In the genomic region with DNA sequence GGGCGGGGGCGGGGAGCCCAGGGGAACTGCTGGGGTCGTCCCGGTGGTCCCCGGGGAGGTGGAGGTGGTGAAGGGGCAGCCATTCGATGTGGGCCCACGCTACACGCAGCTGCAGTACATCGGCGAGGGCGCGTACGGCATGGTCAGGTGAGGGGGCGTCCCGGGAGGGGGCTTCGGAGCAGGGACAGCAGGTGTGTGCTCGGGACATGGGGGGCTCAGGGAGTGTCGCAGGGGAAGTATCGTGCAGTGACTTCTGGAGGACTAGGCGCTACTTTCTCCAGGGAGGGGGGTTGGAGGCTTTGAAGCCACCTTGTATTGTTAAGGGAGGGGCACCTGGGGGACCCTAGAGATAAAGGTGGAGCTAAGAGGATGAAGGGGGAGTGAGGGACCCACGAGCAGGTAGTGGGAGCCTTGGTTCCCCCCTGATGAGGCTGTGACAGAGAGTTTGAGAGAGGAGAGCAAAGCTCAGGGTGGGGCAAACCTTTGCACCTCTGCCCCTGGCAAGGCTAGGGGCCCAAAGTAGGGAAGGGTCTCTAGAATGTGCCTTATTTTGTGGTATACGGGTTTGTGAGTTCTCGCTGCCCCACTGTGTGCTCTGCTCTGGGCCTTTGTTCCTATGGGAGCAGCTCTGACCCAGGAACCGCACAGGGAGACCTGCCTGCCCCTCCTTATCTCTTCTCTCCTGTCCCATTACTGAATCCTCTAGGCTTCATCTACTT, we compare ENCODE assay signal across 8 mouse cellular contexts. TPM values are rescaled to one million over a fixed set of nuclear protein-coding genes. Genes with fewer than 3 reads are reported as not detected.
A peak's percentile ranks its signal among the peaks of the same experiment; 100 is the strongest.
DNase-seq lines count a peak whose midpoint lies in the region; ATAC-seq and TF ChIP-seq lines count a peak whose summit lies in the region.

No protein-coding gene starts in this region.

- peaks cover 38% of the 10 kb centered on the region for H3K36me3 ChIP-seq in lung, embryonic 14.5 days (ENCODE audit: insufficient read depth)
- peaks cover 17% of the 10 kb centered on the region for H3K36me3 ChIP-seq in embryonic facial prominence, embryonic 13.5 days
- H3K36me3 ChIP-seq in intestine, embryonic 14.5 days (ENCODE audit: control insufficient read depth, insufficient read depth, low read length), result peaks cover 28% of the 10 kb centered on the region
- peaks cover 21% of the 10 kb centered on the region for H3K36me3 ChIP-seq in neural tube, embryonic 12.5 days

- H3K4me1 ChIP-seq in lung, embryonic 14.5 days (ENCODE audit: insufficient read depth), result peaks cover 14% of the 10 kb centered on the region
- H3K4me1 ChIP-seq in embryonic facial prominence, embryonic 13.5 days, result peaks cover 38% of the 10 kb centered on the region
- peaks cover 28% of the 10 kb centered on the region for H3K4me1 ChIP-seq in intestine, embryonic 14.5 days (replicated peaks; ENCODE audit: control insufficient read depth, insufficient read depth, low read length)
- peaks cover 24% of the 10 kb centered on the region for H3K4me1 ChIP-seq in neural tube, embryonic 12.5 days

- TF ChIP-seq CTCF in lung, embryonic 14.5 days (IDR thresholded peaks at IDR 0.05; ENCODE audit: low read depth), result no peak

- peak overlapping the region; percentile 98 for H3K27ac ChIP-seq in lung, embryonic 14.5 days (ENCODE audit: low read depth)
- H3K27ac ChIP-seq in embryonic facial prominence, embryonic 13.5 days, result peak overlapping the region; percentile 88
- peak overlapping the region; percentile 96 for H3K27ac ChIP-seq in intestine, embryonic 14.5 days (ENCODE audit: low read depth)
- peak overlapping the region; percentile 58 for H3K27ac ChIP-seq in neural tube, embryonic 12.5 days

- no peak for DNase-seq in lung, embryonic 14.5 days
- no peak for DNase-seq in lung, postnatal 14 days
- DNase-seq in intestine, embryonic 14.5 days (ENCODE audit: low spot score), result no peak
- no peak for DNase-seq in T-cell, adult 2 months (ENCODE audit: low spot score)
- no peak for DNase-seq in adrenal gland, postnatal 4 days (ENCODE audit: low spot score in 2 of 2)

- H3K27me3 ChIP-seq in lung, embryonic 14.5 days (ENCODE audit: insufficient read depth, low read length), result no peaks in the 10 kb centered on the region
- H3K27me3 ChIP-seq in embryonic facial prominence, embryonic 13.5 days, result no peaks in the 10 kb centered on the region
- no peaks in the 10 kb centered on the region for H3K27me3 ChIP-seq in intestine, embryonic 14.5 days (replicated peaks; ENCODE audit: control insufficient read depth, insufficient read depth, low read length)
- H3K27me3 ChIP-seq in neural tube, embryonic 12.5 days (replicated peaks), result no peaks in the 10 kb centered on the region

- H3K4me3 ChIP-seq in lung, embryonic 14.5 days (ENCODE audit: low read depth, low read length), result peak overlapping the region; percentile 90
- peak overlapping the region; percentile 77 for H3K4me3 ChIP-seq in embryonic facial prominence, embryonic 13.5 days
- peak overlapping the region; percentile 80 for H3K4me3 ChIP-seq in intestine, embryonic 14.5 days (ENCODE audit: low read depth, low read length)
- H3K4me3 ChIP-seq in neural tube, embryonic 12.5 days, result peak overlapping the region; percentile 78

- H3K9ac ChIP-seq in lung, embryonic 14.5 days, result peak overlapping the region; percentile 88
- H3K9ac ChIP-seq in embryonic facial prominence, embryonic 13.5 days, result peak overlapping the region; percentile 90
- peak overlapping the region; percentile 84 for H3K9ac ChIP-seq in intestine, embryonic 14.5 days (ENCODE audit: low read length)
- peak overlapping the region; percentile 81 for H3K9ac ChIP-seq in neural tube, embryonic 12.5 days

- H3K4me2 ChIP-seq in lung, embryonic 14.5 days, result peak overlapping the region; percentile 97
- peak overlapping the region; percentile 87 for H3K4me2 ChIP-seq in embryonic facial prominence, embryonic 13.5 days
- H3K4me2 ChIP-seq in intestine, embryonic 14.5 days (ENCODE audit: low read length), result peak overlapping the region; percentile 94
- peak overlapping the region; percentile 93 for H3K4me2 ChIP-seq in neural tube, embryonic 12.5 days (replicated peaks)

- ATAC-seq in lung, embryonic 14.5 days (ENCODE audit: insufficient read depth), result peak; percentile 32
- peak; percentile 16; the same call in 1 of the 2 replicates for ATAC-seq in embryonic facial prominence, embryonic 13.5 days (ENCODE audit: insufficient number of reproducible peaks, insufficient read depth, low FRiP score, low TSS enrichment, low read depth)
- ATAC-seq in intestine, embryonic 14.5 days (replicated peaks; ENCODE audit: low FRiP score, low TSS enrichment, low read depth), result peak; percentile 50
- ATAC-seq in neural tube, embryonic 12.5 days (ENCODE audit: low FRiP score, low read depth), result peak; percentile 71
- ATAC-seq in granulocyte monocyte progenitor cell, adult 5-6 weeks (replicated peaks; ENCODE audit: poor library complexity, severe bottlenecking), result no peak

- no peaks in the 10 kb centered on the region for H3K9me3 ChIP-seq in lung, embryonic 14.5 days (ENCODE audit: low read depth, low read length)
- no peaks in the 10 kb centered on the region for H3K9me3 ChIP-seq in embryonic facial prominence, embryonic 13.5 days
- H3K9me3 ChIP-seq in intestine, embryonic 14.5 days (ENCODE audit: control insufficient read depth, low read length), result no peaks in the 10 kb centered on the region
- no peaks in the 10 kb centered on the region for H3K9me3 ChIP-seq in neural tube, embryonic 12.5 days

- WGBS in lung, embryonic 14.5 days, result 1% methylated on average over 23 of the region's 24 CpGs
- under 1% methylated on average over 23 of the region's 24 CpGs for WGBS in embryonic facial prominence, embryonic 13.5 days
- under 1% methylated on average over 22 of the region's 24 CpGs for WGBS in intestine, embryonic 14.5 days
- 2% methylated on average over 24 of the region's 24 CpGs for WGBS in neural tube, embryonic 12.5 days

RNA-seq across cellular contexts. Expression of a gene that starts 0.4 kb away (rescaled TPM):
- polyA plus RNA-seq in lung, embryonic 14.5 days (2014; fragmentation: Nextera tagmentation; extraction: Ambion mirVana), result 111 and 117 TPM in 2 replicates
- polyA plus RNA-seq in embryonic facial prominence, embryonic 13.5 days (2015; fragmentation: Nextera tagmentation; extraction: Ambion mirVana), result 56.7 and 56.9 TPM in 2 replicates
- polyA plus RNA-seq in intestine, embryonic 14.5 days (2014; fragmentation: Nextera tagmentation; extraction: Ambion mirVana), result 101 and 104 TPM in 2 replicates
- polyA plus RNA-seq in neural tube, embryonic 12.5 days (2016; fragmentation: Nextera tagmentation; extraction: Ambion mirVana), result 79.0 and 79.6 TPM in 2 replicates
- total RNA-seq in adrenal gland, postnatal 4 days (2021), result 100 to 1,000 TPM; 162 to 172 TPM
- 90.7 and 111 TPM in 2 replicates for total RNA-seq in granulocyte monocyte progenitor cell, adult 5-6 weeks (2014; fragmentation: Nextera tagmentation)
- total RNA-seq in granulocyte monocyte progenitor cell, adult 5-6 weeks (2017), result 52.5 and 53.0 TPM in 2 replicates

RNA-seq across cellular contexts. Expression of a gene that starts 6.3 kb away (rescaled TPM):
- polyA plus RNA-seq in lung, embryonic 14.5 days (2014; fragmentation: Nextera tagmentation; extraction: Ambion mirVana), result 3.3 and 3.4 TPM in 2 replicates
- polyA plus RNA-seq in embryonic facial prominence, embryonic 13.5 days (2015; fragmentation: Nextera tagmentation; extraction: Ambion mirVana), result 1.6 and 3.1 TPM in 2 replicates
- polyA plus RNA-seq in intestine, embryonic 14.5 days (2014; fragmentation: Nextera tagmentation; extraction: Ambion mirVana), result 3.6 and 3.9 TPM in 2 replicates
- polyA plus RNA-seq in neural tube, embryonic 12.5 days (2016; fragmentation: Nextera tagmentation; extraction: Ambion mirVana), result 1.3 and 2.0 TPM in 2 replicates
- total RNA-seq in adrenal gland, postnatal 4 days (2021), result 1 to 10 TPM; 9.3 to 9.5 TPM
- 13.0 and 27.7 TPM in 2 replicates for total RNA-seq in granulocyte monocyte progenitor cell, adult 5-6 weeks (2014; fragmentation: Nextera tagmentation)
- total RNA-seq in granulocyte monocyte progenitor cell, adult 5-6 weeks (2017), result 3.6 and 11.3 TPM in 2 replicates

RNA-seq across cellular contexts. Expression of a gene that starts 16.9 kb away (rescaled TPM):
- polyA plus RNA-seq in lung, embryonic 14.5 days (2014; fragmentation: Nextera tagmentation; extraction: Ambion mirVana), result 87.8 and 91.2 TPM in 2 replicates
- polyA plus RNA-seq in embryonic facial prominence, embryonic 13.5 days (2015; fragmentation: Nextera tagmentation; extraction: Ambion mirVana), result 104 and 112 TPM in 2 replicates
- polyA plus RNA-seq in intestine, embryonic 14.5 days (2014; fragmentation: Nextera tagmentation; extraction: Ambion mirVana), result 105 and 106 TPM in 2 replicates
- 160 and 169 TPM in 2 replicates for polyA plus RNA-seq in neural tube, embryonic 12.5 days (2016; fragmentation: Nextera tagmentation; extraction: Ambion mirVana)
- total RNA-seq in adrenal gland, postnatal 4 days (2021), result 100 to 1,000 TPM; 112 to 122 TPM
- 29.6 and 42.6 TPM in 2 replicates for total RNA-seq in granulocyte monocyte progenitor cell, adult 5-6 weeks (2014; fragmentation: Nextera tagmentation)
- 16.2 and 17.4 TPM in 2 replicates for total RNA-seq in granulocyte monocyte progenitor cell, adult 5-6 weeks (2017)

RNA-seq across cellular contexts. Expression of a gene that starts 21.5 kb away (rescaled TPM):
- 0.28 TPM in 1 of 2 replicates, not detected in the other for polyA plus RNA-seq in lung, embryonic 14.5 days (2014; fragmentation: Nextera tagmentation; extraction: Ambion mirVana)
- polyA plus RNA-seq in embryonic facial prominence, embryonic 13.5 days (2015; fragmentation: Nextera tagmentation; extraction: Ambion mirVana), result 0.27 and 0.59 TPM in 2 replicates
- 0.36 and 0.47 TPM in 2 replicates for polyA plus RNA-seq in intestine, embryonic 14.5 days (2014; fragmentation: Nextera tagmentation; extraction: Ambion mirVana)
- 0.68 and 0.72 TPM in 2 replicates for polyA plus RNA-seq in neural tube, embryonic 12.5 days (2016; fragmentation: Nextera tagmentation; extraction: Ambion mirVana)
- total RNA-seq in adrenal gland, postnatal 4 days (2021), result under 1 TPM; 0.65 to 0.90 TPM
- 0.58 TPM in 1 of 2 replicates, not detected in the other for total RNA-seq in granulocyte monocyte progenitor cell, adult 5-6 weeks (2014; fragmentation: Nextera tagmentation)
- not detected in 2 replicates for total RNA-seq in granulocyte monocyte progenitor cell, adult 5-6 weeks (2017)

RNA-seq across cellular contexts. Expression of a gene that starts 32.5 kb away (rescaled TPM):
- 278 and 300 TPM in 2 replicates for polyA plus RNA-seq in lung, embryonic 14.5 days (2014; fragmentation: Nextera tagmentation; extraction: Ambion mirVana)
- 300 and 311 TPM in 2 replicates for polyA plus RNA-seq in embryonic facial prominence, embryonic 13.5 days (2015; fragmentation: Nextera tagmentation; extraction: Ambion mirVana)
- 277 and 280 TPM in 2 replicates for polyA plus RNA-seq in intestine, embryonic 14.5 days (2014; fragmentation: Nextera tagmentation; extraction: Ambion mirVana)
- polyA plus RNA-seq in neural tube, embryonic 12.5 days (2016; fragmentation: Nextera tagmentation; extraction: Ambion mirVana), result 293 and 310 TPM in 2 replicates
- total RNA-seq in adrenal gland, postnatal 4 days (2021), result 100 to 1,000 TPM; 134 to 142 TPM
- total RNA-seq in granulocyte monocyte progenitor cell, adult 5-6 weeks (2014; fragmentation: Nextera tagmentation), result 160 and 219 TPM in 2 replicates
- 131 and 137 TPM in 2 replicates for total RNA-seq in granulocyte monocyte progenitor cell, adult 5-6 weeks (2017)
